Mouse (Mus musculus) CH12.LX (cell line): ENCODE measurements at regions not wholly inside any gene's neighbourhood (a gene's known extent, or its start where the extent isn't known, plus 50 kb on each side); places are given as distances from the start of the nearest gene placed in this dataset.

ENCODE experiments used
- DNase-seq: peaks from one replicate; pipeline ENCODE4 v3.0.0-alpha.2; 2013; ENCODE audit errors: extremely low read depth
- H3K27ac ChIP-seq: 2 replicates; pipeline ENCODE4 v1.5.1; 2012; ENCODE audit warnings: low read depth, mild to moderate bottlenecking, control low read depth, moderate library complexity; ENCODE audit not compliant: insufficient read depth
- H3K27me3 ChIP-seq: replicated peaks from 2 replicates; pipeline ENCODE3; 2012; ENCODE audit warnings: inconsistent platforms
- H3K36me3 ChIP-seq, 2 experiments: replicated peaks in 1 of 2; 2 replicates each; pipeline versions ENCODE3 to v1.6.1; 2012; ENCODE audit warnings: inconsistent platforms in 1 of 2, low read length in 1 of 2, mild to moderate bottlenecking in 1 of 2, mixed read lengths in 1 of 2, moderate library complexity in 1 of 2; ENCODE audit not compliant: control insufficient read depth in 1 of 2, insufficient read depth in 1 of 2
- H3K4me1 ChIP-seq, 2 experiments: 2 replicates each; pipeline ENCODE4 v1.6.1; 2012; ENCODE audit warnings: inconsistent platforms in 1 of 2, moderate library complexity in 1 of 2; ENCODE audit not compliant: insufficient read depth in 2 of 2, control insufficient read depth in 1 of 2
- H3K4me2 ChIP-seq: 2 replicates; pipeline ENCODE4 v1.6.1; 2012; ENCODE audit warnings: low read depth, mild to moderate bottlenecking, control low read depth; ENCODE audit not compliant: poor library complexity, insufficient read depth, severe bottlenecking
- H3K4me3 ChIP-seq, 3 experiments: fragments of 150-350 bp in 1 of 3; sonication (generic) in 1 of 3; replicated peaks in 1 of 3; 2 replicates each; pipeline versions ENCODE3 to v1.5.1; 2011 to 2012; ENCODE audit warnings: low read depth in 2 of 3, low read length in 2 of 3, mild to moderate bottlenecking in 2 of 3, moderate library complexity in 2 of 3, control low read depth in 1 of 3, improper control_type of control experiment in 1 of 3, inconsistent platforms in 1 of 3, mixed read lengths in 1 of 3; ENCODE audit not compliant: poor library complexity in 1 of 3
- H3K79me2 ChIP-seq: replicated peaks from 2 replicates; pipeline ENCODE4 v1.6.1; 2012; ENCODE audit warnings: mild to moderate bottlenecking, moderate library complexity; ENCODE audit not compliant: control insufficient read depth, poor library complexity, insufficient read depth, severe bottlenecking; ENCODE audit errors: extremely low read depth
- H3K9ac ChIP-seq: 2 replicates; pipeline ENCODE4 v1.6.1; 2012; ENCODE audit warnings: low read depth, mild to moderate bottlenecking, control low read depth, moderate library complexity; ENCODE audit not compliant: insufficient read depth
- H3K9me3 ChIP-seq: replicated peaks from 2 replicates; pipeline ENCODE3; 2012; ENCODE audit warnings: low read length, inconsistent platforms, mixed read lengths
- BHLHE40 ChIP-seq: IDR thresholded peaks from 2 replicates; pipeline ENCODE4 v1.6.1; 2011; ENCODE audit warnings: mild to moderate bottlenecking, low read depth, low read length, improper control_type of control experiment
- CHD1 ChIP-seq: IDR thresholded peaks from 2 replicates; pipeline ENCODE4 v1.6.1; 2012; ENCODE audit warnings: low read depth, low read length, improper control_type of control experiment, inconsistent platforms
- CHD2 ChIP-seq: IDR thresholded peaks from 2 replicates; pipeline ENCODE4 v1.6.1; 2011; ENCODE audit warnings: low read length, improper control_type of control experiment
- CTCF ChIP-seq, 2 experiments: IDR thresholded peaks in 1 of 2; conservative IDR thresholded peaks in 1 of 2; 2 replicates each; pipeline ENCODE4 v1.5.1; 2011 to 2012; ENCODE audit warnings: low read depth in 2 of 2, low read length in 2 of 2, improper control_type of control experiment in 1 of 2, inconsistent platforms in 1 of 2, mild to moderate bottlenecking in 1 of 2, moderate library complexity in 1 of 2
- ETS1 ChIP-seq: conservative IDR thresholded peaks from 2 replicates; pipeline ENCODE4 v1.6.1; 2012; ENCODE audit warnings: low read depth, mild to moderate bottlenecking, inconsistent platforms, low read length, improper control_type of control experiment, moderate library complexity
- GABPA ChIP-seq: IDR thresholded peaks from 2 replicates; pipeline ENCODE4 v1.6.1; 2012; ENCODE audit warnings: low read depth, low read length, improper control_type of control experiment, inconsistent platforms; ENCODE audit not compliant: insufficient replicate concordance
- HCFC1 ChIP-seq: IDR thresholded peaks from 2 replicates; pipeline ENCODE4 v1.6.1; 2012; ENCODE audit warnings: low read depth, mild to moderate bottlenecking, inconsistent platforms, low read length, improper control_type of control experiment
- JUND ChIP-seq: conservative IDR thresholded peaks from 2 replicates; pipeline ENCODE4 v1.6.1; 2011; ENCODE audit warnings: low read depth, low read length, improper control_type of control experiment
- KAT2A ChIP-seq: IDR thresholded peaks from 2 replicates; pipeline ENCODE4 v1.6.1; 2012; ENCODE audit warnings: low read length, improper control_type of control experiment, inconsistent platforms; ENCODE audit not compliant: insufficient replicate concordance
- MXI1 ChIP-seq: IDR thresholded peaks from 2 replicates; pipeline ENCODE4 v1.6.1; 2011; ENCODE audit warnings: mild to moderate bottlenecking, low read depth, low read length, improper control_type of control experiment
- NRF1 ChIP-seq: IDR thresholded peaks from 2 replicates; pipeline ENCODE4 v1.6.1; 2014; ENCODE audit warnings: low read depth, mild to moderate bottlenecking, inconsistent platforms, low read length, improper control_type of control experiment, moderate library complexity
- POLR2A ChIP-seq: IDR thresholded peaks from 2 replicates; pipeline ENCODE4 v1.6.1; 2011; ENCODE audit warnings: low read depth, mild to moderate bottlenecking, improper control_type of control experiment, low read length
- POLR2AphosphoS2 ChIP-seq: IDR thresholded peaks from 2 replicates; pipeline ENCODE4 v1.6.1; 2011; ENCODE audit warnings: low read depth, low read length, improper control_type of control experiment
- RAD21 ChIP-seq: IDR thresholded peaks from 2 replicates; pipeline ENCODE4 v1.6.1; 2011; ENCODE audit warnings: low read depth, mild to moderate bottlenecking, low read length, improper control_type of control experiment, moderate library complexity
- SIN3A ChIP-seq: IDR thresholded peaks from 2 replicates; pipeline ENCODE4 v1.6.1; 2012; ENCODE audit warnings: low read length, improper control_type of control experiment, inconsistent platforms
- TBP ChIP-seq: conservative IDR thresholded peaks from 2 replicates; pipeline ENCODE4 v1.6.1; 2011; ENCODE audit warnings: low read depth, low read length, improper control_type of control experiment
- USF1 ChIP-seq: IDR thresholded peaks from 2 replicates; pipeline ENCODE4 v1.6.1; 2014; ENCODE audit warnings: low read depth, mild to moderate bottlenecking, inconsistent platforms, low read length, improper control_type of control experiment
- ZNF384 ChIP-seq: IDR thresholded peaks from 2 replicates; pipeline ENCODE4 v1.6.1; 2012; ENCODE audit warnings: low read depth, low read length, improper control_type of control experiment, inconsistent platforms
- dilution Hi-C: fragments of 300-500 bp; cut with MboI; formaldehyde crosslinking; loops from 2 replicates; pipeline ENCODE4 v1.14.3; 2020; ENCODE audit warnings: low sequenced_read_pairs; ENCODE audit not compliant: extremely low pct_unique_long_range_greater_than_20kb, extremely low pct_ligation_motif_present
- in situ Hi-C: fragments of 300-500 bp; cut with MboI; formaldehyde crosslinking; loops from 3 replicates; pipeline ENCODE4 v1.14.3; 2019; ENCODE audit warnings: low sequenced_read_pairs, low pct_ligation_motif_present, low pct_unique_long_range_greater_than_20kb, mixed read lengths

GRCm38 (mm10) chr12:118404171-118404570 is 102.9 kb upstream of the Sp4 start:
- H3K4me2 ChIP-seq: no peak overlapping the region
- dilution Hi-C loops: no loop called here
- no peaks in the 10 kb centered on the region for H3K4me1 ChIP-seq
- no peak overlapping the region for H3K4me3 ChIP-seq
- in situ Hi-C loops: no loop called here
- no peaks in the 10 kb centered on the region for H3K27me3 ChIP-seq
- no peaks in the 10 kb centered on the region for H3K9me3 ChIP-seq
- H3K27ac ChIP-seq: no peak overlapping the region
- no peaks in the 10 kb centered on the region for H3K79me2 ChIP-seq
- TF ChIP-seq BHLHE40: no peak
- H3K9ac ChIP-seq: no peak overlapping the region
- no peak for DNase-seq
- H3K36me3 ChIP-seq: no peaks in the 10 kb centered on the region

GRCm38 (mm10) chr12:118403519-118404087 is 102.4 kb upstream of the Sp4 start:
- Histone ChIP-seq H3K36me3 (no peaks in the 10 kb centered on the region), H3K27ac (no peak overlapping the region), H3K27me3 (no peaks in the 10 kb centered on the region), H3K9me3 (no peaks in the 10 kb centered on the region), H3K4me2 (no peak overlapping the region), H3K4me3 (no peak overlapping the region), H3K9ac (no peak overlapping the region)
- no peak for DNase-seq
- in situ Hi-C loops (no loop called here), dilution Hi-C loops (no loop called here)
- TF ChIP-seq TBP (no peak), ETS1 (no peak), GABPA (no peak), POLR2A (no peak), CTCF (conservative IDR thresholded peaks at IDR 0.05 in 1 of 2, IDR thresholded peaks at IDR 0.05 in 1 of 2; ENCODE audit: low read depth in 2 of 2, low read length in 2 of 2) (no peak), SIN3A (no peak), CHD2 (no peak), CHD1 (no peak), USF1 (no peak), ZNF384 (no peak), POLR2AphosphoS2 (no peak), KAT2A (no peak), JUND (no peak), HCFC1 (no peak), RAD21 (no peak)
- TF ChIP-seq, all 38 proteins: peak for 0
- Histone ChIP-seq H3K4me1 (no peaks in the 10 kb centered on the region), H3K79me2 (no peaks in the 10 kb centered on the region)

- no peak for TF ChIP-seq ETS1
- no peak for TF ChIP-seq USF1
- TF ChIP-seq NRF1: no peak
- no peak for TF ChIP-seq CHD2
- no peak for TF ChIP-seq MXI1
- no peak for TF ChIP-seq HCFC1
- H3K4me3 ChIP-seq: no peak overlapping the region
- no peaks in the 10 kb centered on the region for H3K79me2 ChIP-seq
Measured at GRCm38 (mm10) chr12:118401377-118401776, 100.1 kb upstream of the Sp4 start.

More at GRCm38 (mm10) chr12:118401377-118401776, 100.1 kb upstream of the Sp4 start:
- Histone ChIP-seq H3K4me2 (no peak overlapping the region), H3K9ac (no peak overlapping the region), H3K36me3 (no peaks in the 10 kb centered on the region), H3K27ac (no peak overlapping the region), H3K9me3 (no peaks in the 10 kb centered on the region), H3K27me3 (no peaks in the 10 kb centered on the region), H3K4me1 (no peaks in the 10 kb centered on the region)
- in situ Hi-C loops (no loop called here), dilution Hi-C loops (no loop called here)
- no peak for DNase-seq
